Mouse (Mus musculus) Muller cell, postnatal 12 days (primary cell): ENCODE measurements around the gene Efcab9.
A peak's percentile ranks its signal among the peaks of the same experiment; 100 is the strongest.
"Not testable (repeated sequence)": the region's sequence is repeated elsewhere in the genome, so short reads cannot be mapped to it uniquely, and the experiment has no call there.

Source experiments
- DNase-seq: peaks from one replicate; pipeline ENCODE4 v3.0.0-alpha.2; 2015; ENCODE audit errors: inconsistent ontology term

Efcab9 gene

DNA sequence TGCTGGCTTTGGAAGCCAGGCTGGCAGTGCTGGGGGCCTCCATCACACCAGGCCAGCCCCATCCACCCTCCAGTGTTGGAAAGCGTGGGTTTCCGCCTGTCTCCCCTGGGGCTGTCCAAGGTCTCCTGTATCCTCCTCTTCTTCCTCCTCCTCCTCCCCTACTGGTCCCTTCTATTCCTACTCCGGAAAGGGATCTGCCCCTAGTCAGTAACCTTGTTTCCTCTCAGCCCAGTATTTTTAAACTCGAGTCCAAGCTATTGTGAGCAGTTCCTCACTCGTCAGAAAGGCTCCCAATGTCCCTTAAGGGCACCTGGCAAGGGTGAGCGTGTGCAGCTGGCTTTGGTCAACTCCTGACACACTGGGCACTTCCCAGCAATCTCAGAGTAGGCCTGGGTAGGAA is 6.6 kb upstream of the Efcab9 start:
- no peak for DNase-seq

GRCm38 (mm10) chr11:32536954-32537353 is 5.1 kb upstream of the Efcab9 start:
- DNase-seq = peak; percentile 90

DNA sequence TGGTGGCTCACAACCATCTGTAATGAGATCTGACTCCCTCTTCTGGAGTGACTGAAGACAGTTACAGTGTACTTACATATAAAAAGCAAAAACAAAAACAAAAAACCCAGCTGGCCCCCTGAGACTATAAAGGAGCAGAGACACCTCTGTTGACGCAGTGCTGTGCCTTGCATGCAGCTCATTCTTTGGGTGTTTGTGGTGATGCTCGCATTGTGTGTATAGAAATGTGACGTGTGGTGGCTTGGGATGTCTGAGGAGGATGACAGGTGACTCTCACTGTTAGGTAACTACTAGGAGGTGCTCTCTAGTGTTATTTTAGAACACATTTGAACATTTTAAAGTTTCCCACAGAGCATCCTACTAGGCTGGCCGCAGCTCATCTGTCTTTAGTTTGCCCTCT is 3.8 kb upstream of the Efcab9 start:
- no peak for DNase-seq

GRCm38 (mm10) chr11:32534453-32535075 is 2.7 kb upstream of the Efcab9 start:
- no peak for DNase-seq

- peak; percentile 70 for DNase-seq
Measured at GRCm38 (mm10) chr11:32533482-32534261, 1.8 kb upstream of the Efcab9 start.

DNA sequence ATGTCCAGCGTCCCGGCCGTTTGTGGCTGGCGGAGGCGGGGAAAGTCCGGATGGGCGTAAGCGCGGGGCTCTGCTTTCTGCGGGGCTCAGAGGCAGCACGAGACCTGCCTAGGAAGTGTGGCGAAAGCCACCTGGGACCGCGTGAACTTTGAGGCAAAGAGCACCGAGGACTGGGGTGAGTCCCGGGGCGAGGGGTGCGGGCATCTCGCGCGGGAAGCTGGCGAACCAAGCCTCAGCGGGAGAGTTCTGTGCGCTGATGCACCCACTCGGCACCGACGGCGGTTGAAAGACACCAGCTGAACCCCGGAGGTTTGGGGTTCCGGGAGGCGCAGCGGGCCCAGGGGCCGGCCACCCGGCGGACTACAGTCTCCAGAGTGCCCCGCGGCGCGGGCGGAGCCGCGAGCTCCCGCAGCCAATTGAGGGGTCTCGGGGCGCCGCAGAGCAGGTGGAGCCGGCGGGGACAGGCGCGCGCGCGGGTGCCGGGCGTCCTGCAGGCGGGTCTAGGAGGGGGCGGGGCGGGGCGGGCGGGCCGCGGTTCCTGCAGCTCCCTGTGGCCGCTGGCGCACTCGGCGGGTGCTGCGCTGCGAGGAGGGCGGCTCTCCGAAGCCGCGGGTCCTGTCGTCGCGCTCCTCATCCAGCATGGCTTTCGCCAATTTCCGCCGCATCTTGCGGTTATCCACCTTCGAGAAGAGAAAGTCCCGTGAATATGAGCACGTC is 1.0 kb upstream of the Efcab9 start, which contains the start of gene Stk10:
Gene Stk10, plus strand, starts transcription at position 541 of the 717 bp plus-strand sequence.
- peak; percentile 95 for DNase-seq

GRCm38 (mm10) chr11:32530151-32530550 is 1.7 kb downstream of the Efcab9 start:
- no peak for DNase-seq

DNA sequence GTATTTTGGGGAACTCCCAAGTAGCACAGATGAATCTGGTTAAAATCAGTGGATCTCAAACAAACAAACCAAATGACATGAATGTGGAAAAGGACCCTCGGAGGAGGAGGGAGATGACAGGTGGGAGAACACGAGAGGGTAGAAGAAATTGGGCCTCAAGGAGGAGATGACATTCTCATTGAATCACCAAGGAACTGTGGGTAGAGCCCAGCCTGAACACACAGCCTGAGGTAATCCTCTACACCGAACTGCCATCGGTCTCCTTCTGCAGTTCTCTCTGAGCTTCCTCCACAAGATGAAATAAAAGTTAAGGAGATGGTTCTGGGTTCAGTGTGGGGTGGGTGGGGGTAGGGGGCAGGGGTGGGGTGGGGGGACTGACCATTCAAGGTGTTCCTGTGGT is 4.9 kb downstream of the Efcab9 start:
- DNase-seq = no peak

- DNase-seq = no peak
Measured at GRCm38 (mm10) chr11:32524122-32524920, 7.6 kb downstream of the Efcab9 start.

GRCm38 (mm10) chr11:32521246-32521645 is 10.6 kb downstream of the Efcab9 start:
- no peak for DNase-seq

- DNase-seq = no peak
Measured at GRCm38 (mm10) chr11:32519354-32519753, 12.5 kb downstream of the Efcab9 start.

DNA sequence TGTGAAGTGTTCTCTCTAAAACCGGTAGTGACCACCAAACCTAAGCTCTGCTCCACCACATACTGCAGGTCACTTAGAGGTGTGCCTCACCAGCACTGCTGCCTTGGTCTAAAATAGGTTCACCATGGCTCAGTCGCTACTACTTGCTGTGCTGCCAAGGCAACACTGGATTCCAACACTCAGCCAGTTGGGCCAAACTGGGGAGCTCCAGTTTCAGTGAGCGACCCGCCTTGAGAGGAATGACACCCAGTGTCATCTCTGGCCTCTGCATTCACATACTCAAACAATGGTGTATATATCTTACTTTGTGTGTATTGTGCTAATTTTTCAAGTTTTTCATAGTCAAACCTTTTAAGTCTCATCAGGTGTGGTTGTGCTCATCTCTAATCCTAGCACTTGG is 13.1 kb downstream of the Efcab9 start:
- no peak for DNase-seq

DNA sequence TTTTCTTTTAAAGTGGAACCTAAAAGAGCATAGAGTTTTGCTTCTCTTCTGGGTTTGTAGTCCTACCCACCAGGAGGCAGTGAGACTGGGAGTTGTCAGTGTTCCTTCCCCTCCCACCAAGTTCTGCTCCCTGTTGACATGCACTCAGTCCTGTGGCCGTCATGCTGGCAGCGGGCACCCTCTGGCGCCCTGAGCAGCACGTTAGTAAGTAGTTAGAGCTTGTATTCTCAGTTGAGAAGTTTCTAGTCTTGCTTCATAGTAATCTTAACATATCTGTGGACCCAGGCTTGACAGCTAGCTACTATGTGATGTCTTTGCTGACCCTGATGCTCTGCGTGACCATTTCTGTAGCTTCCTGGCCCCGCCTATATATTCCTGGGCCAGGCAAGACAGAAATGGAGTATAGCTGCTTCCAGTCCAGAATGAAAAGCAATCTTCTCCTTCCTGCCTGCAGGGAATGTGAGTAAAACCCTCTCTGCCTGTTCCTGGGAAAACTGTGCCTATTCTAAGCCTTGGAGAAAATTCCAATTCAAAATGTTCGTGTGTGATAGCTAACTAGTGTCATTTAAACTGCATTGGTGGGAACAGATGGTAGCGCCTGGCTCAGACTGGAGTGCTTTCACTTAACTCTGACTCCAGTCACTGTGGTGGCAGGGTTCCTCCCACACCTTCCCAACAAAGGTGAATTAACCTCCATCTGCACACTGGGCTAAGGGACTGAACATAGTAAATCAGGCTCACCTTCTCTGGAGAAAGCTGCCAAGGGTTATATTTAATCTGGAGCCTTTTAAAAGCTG is 14.8 kb downstream of the Efcab9 start:
- DNase-seq = no peak

DNA sequence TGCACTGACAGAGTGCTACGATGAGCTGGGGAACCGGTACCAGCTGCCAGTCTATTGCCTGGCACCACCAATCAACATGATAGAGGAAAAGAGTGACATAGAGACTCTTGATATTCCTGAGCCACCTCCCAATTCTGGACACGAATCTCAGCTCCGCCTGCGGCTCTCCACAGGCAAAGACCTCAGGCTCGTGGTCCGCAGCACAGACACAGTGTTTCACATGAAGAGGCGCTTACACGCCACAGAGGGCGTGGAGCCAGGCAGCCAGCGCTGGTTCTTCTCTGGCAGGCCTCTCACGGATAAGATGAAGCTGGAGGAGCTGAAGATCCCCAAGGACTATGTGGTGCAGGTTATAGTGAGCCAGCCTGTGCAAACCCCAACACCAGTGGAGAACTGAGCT is 15.8 kb downstream of the Efcab9 start:
- no peak for DNase-seq

GRCm38 (mm10) chr11:32514853-32515252 is 17.0 kb downstream of the Efcab9 start:
- DNase-seq = not testable (repeated sequence)

GRCm38 (mm10) chr11:32510930-32511329 is 21.0 kb downstream of the Efcab9 start:
- no peak for DNase-seq

DNA sequence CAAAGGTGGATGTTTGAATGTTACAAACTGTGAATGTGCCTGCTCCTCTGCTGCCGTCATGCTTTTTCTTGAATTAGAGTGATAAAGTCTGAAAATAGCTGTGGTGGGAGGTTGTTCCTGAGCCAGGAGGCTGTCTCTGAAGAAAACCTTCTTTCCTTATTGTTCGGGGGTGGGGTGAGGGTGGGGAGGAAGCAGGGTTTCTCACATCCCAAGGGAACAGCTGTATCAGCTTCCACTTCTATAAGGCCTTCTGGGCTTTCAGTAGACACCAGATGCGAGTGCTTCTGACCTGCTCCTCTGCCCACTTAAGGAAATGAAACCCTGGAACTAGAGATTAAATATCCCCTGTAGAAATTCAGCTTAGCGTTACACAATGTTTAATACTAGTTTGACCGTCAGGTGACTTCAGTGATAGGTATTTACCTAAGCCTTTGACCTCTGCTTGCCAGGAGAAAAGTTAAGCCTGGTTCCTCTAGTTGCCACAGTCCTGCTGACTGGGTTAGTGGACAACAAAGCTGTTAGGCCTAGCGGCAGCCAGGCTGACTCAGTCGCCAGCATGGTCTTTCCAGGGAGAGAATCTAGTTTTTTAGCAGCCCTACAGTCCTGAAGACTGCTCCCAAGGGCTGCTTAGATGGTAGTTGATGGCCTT is 26.7 kb downstream of the Efcab9 start:
- DNase-seq = no peak

GRCm38 (mm10) chr11:32503711-32504110 is 28.2 kb downstream of the Efcab9 start:
- no peak for DNase-seq

DNA sequence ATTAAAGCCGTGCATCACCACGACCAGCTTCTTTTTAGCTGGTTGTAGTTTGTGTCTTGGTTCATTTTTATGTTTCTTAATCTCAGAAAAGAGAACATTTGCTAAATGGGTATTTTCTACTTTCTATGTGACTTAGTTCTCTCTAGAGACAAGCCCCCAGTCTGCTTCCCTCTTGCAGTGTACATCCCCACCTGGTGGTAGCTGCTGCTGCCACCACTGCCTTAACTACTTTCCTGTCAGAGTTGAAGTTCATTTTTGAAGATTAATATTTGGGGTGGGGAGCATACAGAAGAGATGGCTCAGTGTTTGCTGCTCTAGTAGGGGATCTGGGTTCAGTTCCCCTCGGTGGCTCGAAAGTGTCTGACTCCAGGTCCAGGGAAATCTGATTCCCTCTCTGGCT is 31.9 kb downstream of the Efcab9 start:
- DNase-seq = no peak

DNA sequence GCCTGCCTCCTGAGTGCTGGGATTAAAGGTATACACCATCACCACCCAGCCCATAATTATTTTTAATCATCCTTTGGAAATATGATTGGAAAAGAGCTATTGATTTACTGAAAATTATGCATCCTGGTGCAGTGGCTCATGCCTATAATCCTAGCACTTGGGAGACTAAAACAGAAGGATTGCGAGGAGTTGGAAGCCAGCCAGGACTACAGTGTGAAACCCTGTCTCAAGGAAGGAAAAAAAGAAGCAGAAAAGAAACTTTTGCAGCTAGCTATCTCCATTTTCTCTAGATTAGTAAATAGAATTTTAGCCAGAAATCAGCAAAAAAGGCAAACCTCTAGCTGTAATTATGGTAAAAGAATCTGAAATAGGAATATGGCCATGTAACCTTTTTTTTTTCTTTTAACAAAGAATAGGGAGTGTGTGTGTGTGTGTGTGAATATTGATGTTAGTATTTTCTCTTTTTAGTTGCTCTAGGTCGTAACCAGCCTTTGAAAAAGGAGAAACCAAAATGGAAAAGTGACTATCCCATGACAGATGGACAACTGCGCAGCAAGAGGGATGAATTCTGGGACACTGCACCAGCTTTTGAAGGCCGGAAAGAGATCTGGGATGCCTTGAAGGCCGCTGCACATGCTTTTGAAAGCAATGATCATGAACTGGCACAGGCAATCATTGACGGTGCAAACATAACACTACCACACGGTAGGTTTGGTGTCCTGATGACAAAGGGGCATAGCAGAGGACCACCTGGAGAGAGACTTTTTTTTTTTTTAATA is 32.9 kb downstream of the Efcab9 start:
- no peak for DNase-seq
